Mouse (Mus musculus): ENCODE data around the gene Nprl2. TPM values are rescaled to one million over a fixed set of nuclear protein-coding genes. Genes with fewer than 3 reads are reported as not detected.

Nprl2 gene
- polyA plus RNA-seq, 1 experiment from 2014 or later = 45.7 TPM

DNA sequence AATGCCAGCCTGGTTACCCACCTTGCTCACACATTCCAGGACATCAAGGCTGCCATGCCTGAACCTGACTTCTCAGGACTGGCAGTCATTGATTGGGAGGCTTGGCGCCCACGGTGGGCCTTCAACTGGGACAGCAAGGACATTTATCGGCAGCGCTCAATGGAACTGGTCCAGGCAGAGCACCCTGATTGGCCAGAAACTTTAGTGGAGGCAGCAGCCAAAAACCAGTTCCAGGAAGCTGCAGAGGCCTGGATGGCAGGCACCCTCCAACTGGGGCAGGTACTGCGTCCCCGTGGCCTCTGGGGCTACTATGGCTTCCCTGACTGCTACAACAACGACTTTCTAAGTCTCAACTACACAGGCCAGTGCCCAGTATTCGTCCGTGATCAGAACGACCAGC lies 35.8 kb downstream of the Nprl2 start:
- H3K27me3 ChIP-seq (ENCODE audit: insufficient read depth, poor library complexity, severe bottlenecking) = no peaks in the 10 kb centered on the region
- no peak overlapping the region for H3K27ac ChIP-seq
- peaks cover 74% of the 10 kb centered on the region for H3K4me1 ChIP-seq (replicated peaks)
- 0 out of 2 replicates have a peak overlapping the region, but pooled peaks have one; percentile 52 for H3K4me3 ChIP-seq
- WGBS = 92% methylated on average over 10 of the region's 10 CpGs
- peaks cover 30% of the 10 kb centered on the region for H3K36me3 ChIP-seq
- DNase-seq (ENCODE audit: low spot score) = no peak
- no peaks in the 10 kb centered on the region; the same call in 1 of the 2 replicates for H3K9me3 ChIP-seq

DNA sequence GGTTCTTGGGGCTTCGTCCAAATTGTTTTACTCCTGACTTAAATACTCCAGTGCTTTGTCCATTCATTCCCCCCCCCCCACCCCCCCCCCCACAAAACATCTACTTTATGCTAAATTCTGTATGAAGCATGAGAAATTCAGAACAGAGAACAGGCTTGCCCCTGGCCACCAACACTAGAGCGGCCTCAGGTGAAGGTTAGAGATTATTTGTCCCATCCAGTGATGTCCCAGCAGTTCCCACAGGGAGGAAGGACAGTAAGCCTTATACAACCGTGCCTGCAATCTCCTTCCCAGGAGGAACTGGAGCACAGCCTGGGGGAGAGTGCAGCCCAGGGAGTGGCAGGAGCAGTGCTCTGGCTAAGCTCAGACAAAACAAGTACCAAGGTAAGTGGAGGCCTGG lies 36.6 kb downstream of the Nprl2 start, which contains the start of gene Naa80:
Naa80 (plus strand) TSS at position 301 of the 400 bp plus-strand sequence.
- 88% methylated on average over 3 of the region's 3 CpGs for WGBS
- Histone ChIP-seq H3K4me3 (0 out of 2 replicates have a peak within 1 kb of the TSS, but pooled peaks have one; percentile 70), H3K36me3 (peaks cover 30% of the 10 kb centered on the region), H3K4me1 (replicated peaks) (peaks cover 78% of the 10 kb centered on the region), H3K27ac (peak within 1 kb of the TSS; percentile 93; the same call in 1 of the 2 replicates), H3K9me3 (no peaks in the 10 kb centered on the region; the same call in 1 of the 2 replicates), H3K27me3 (ENCODE audit: insufficient read depth, poor library complexity, severe bottlenecking) (no peaks in the 10 kb centered on the region)
- no peak for DNase-seq (ENCODE audit: low spot score)

DNA sequence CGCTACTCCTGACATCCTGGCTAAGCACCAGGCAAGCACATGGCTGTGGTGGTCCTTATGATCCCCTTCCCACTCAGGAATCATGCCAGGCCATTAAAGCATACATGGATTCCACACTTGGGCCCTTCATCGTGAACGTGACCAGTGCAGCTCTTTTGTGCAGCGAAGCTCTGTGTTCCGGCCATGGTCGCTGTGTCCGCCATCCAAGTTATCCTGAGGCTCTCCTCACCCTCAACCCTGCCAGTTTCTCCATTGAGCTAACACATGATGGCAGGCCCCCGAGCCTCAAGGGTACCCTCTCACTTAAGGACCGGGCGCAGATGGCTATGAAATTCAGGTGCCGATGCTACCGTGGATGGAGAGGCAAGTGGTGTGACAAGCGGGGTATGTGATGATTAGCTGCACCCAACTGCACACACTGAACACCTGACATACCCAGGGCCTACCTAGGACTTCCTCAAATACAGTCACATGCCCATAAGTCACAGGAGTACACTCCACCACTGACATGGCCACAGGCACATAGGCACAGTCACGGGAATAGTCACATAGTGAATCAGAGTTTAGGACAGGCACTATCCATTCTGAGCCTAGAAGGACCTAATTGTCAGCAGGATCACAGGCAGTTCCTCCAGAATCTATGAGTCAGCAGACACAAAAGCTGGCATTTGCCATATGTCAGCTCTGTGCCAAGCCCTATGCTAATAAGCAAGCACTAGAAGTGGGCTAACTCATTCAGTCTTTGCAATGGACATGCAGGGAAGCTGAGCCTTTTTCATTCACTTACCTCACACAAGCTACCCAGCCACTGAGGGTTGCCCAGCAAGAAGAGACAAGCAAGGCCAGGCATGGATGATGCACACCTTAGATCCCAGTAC lies 37.2 kb downstream of the Nprl2 start:
- H3K9me3 ChIP-seq = no peaks in the 10 kb centered on the region
- H3K27ac ChIP-seq = peak overlapping the region; percentile 93; the same call in 1 of the 2 replicates
- H3K27me3 ChIP-seq (ENCODE audit: insufficient read depth, poor library complexity, severe bottlenecking) = no peaks in the 10 kb centered on the region
- WGBS = 94% methylated on average over 14 of the region's 14 CpGs
- peaks cover 27% of the 10 kb centered on the region for H3K36me3 ChIP-seq
- DNase-seq (ENCODE audit: low spot score) = no peak
- H3K4me1 ChIP-seq (replicated peaks) = peaks cover 78% of the 10 kb centered on the region
- 0 out of 2 replicates have a peak overlapping the region, but pooled peaks have one; percentile 70 for H3K4me3 ChIP-seq

DNA sequence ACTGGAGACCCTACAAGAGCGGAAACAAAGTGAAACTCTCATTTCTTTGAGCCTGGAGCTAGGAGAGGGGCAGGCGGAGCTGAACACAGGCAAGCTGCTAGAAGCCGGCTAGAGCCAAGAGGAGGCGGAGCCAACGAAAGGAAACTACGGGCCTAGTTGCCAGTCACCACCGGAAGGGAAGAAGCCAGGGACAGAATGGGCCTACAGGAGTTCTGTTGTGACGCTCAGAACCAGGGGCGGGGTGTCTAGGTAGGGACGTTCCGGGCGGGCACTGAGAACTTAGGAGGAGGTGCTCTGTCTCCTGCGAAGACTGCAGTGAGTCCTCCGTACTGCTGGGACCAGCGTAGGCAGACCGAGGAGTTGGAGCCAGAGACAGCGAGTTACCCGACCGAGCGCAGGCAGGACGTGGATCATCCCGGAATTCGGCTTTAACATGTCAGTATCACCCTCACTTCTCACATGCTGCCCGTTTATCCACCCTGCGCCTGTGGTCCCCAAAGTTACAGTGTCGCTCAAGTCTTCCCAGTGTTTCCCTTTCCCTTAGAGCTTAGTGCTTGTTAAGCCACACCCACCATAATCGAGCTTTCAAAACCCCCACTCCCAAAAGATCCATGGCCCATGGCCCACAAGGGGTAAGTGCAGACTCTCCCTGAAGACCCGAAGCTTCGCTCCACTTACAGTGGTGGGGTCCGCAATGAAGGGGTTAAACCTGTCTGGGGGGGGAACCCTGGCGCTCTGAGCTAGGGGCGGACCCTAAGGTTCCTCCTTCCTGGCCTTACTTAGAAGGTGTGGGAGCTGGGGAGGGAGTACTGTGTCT lies 38.7 kb downstream of the Nprl2 start, which contains the start of gene Hyal3:
Hyal3 (plus strand) TSS at position 318 of the 817 bp plus-strand sequence.
- Histone ChIP-seq H3K27ac (peak within 1 kb of the TSS; percentile 93), H3K27me3 (ENCODE audit: insufficient read depth, poor library complexity, severe bottlenecking) (no peaks in the 10 kb centered on the region), H3K4me1 (replicated peaks) (peaks cover 74% of the 10 kb centered on the region), H3K36me3 (peaks cover 19% of the 10 kb centered on the region), H3K9me3 (no peaks in the 10 kb centered on the region), H3K4me3 (peak within 1 kb of the TSS; percentile 70)
- 1% methylated on average over 32 of the region's 32 CpGs for WGBS
- peak; percentile 84 for DNase-seq (ENCODE audit: low spot score)

DNA sequence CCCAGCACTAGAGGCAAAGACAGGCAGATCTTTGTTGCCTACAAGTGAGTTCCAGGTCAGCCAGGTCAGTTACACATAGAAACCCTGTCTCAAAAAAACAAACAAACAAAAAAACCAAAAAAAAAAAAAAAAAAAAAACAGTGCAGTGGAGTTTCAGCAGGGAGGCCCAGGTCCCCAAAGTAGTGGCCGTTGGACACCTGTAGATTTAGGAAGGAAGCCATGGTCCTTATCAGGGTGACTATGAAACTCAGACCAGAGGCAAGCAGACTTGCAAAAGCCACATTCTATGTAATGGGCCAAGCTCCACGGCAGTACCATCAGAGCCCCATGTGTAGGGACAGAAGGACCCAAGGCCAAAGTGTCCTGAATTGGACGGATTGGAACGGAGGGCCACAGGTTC lies 39.6 kb downstream of the Nprl2 start:
- H3K27me3 ChIP-seq (ENCODE audit: insufficient read depth, poor library complexity, severe bottlenecking) = no peaks in the 10 kb centered on the region
- peaks cover 67% of the 10 kb centered on the region for H3K4me1 ChIP-seq (replicated peaks)
- H3K27ac ChIP-seq = peak overlapping the region; percentile 93
- peaks cover 19% of the 10 kb centered on the region for H3K36me3 ChIP-seq
- peak overlapping the region; percentile 70 for H3K4me3 ChIP-seq
- 76% methylated on average over 4 of the region's 4 CpGs for WGBS
- DNase-seq (ENCODE audit: low spot score) = no peak
- H3K9me3 ChIP-seq = no peaks in the 10 kb centered on the region

DNA sequence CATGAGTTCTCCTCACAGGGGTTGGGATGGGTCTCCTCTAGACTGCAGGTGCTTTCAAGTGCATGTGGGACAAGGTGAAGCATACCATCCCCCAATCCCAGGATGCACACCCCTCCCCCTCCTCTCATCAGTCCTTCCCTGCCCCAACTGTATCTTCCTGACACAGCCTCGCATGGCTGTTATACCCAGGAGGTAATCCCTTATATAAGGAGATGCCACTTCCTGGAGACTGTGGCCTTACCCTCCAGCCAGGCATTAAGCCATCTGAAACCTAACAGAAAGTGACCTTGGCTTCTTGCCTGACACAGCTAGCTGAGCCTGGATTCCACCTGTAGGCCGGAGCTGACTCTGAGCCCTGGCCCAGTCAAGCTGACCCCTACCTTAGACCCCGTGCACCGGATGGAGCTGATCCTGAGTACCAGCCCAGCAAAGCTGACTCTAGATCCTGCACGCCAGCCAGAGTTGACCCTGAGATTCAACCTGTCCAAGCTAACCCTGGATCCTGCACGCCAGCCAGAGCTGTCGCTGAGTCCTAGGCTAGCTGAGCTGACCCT lies 40.6 kb downstream of the Nprl2 start:
- peaks cover 65% of the 10 kb centered on the region for H3K4me1 ChIP-seq (replicated peaks)
- peaks cover 19% of the 10 kb centered on the region for H3K36me3 ChIP-seq
- no peak overlapping the region for H3K4me3 ChIP-seq
- H3K27ac ChIP-seq = no peak overlapping the region
- no peaks in the 10 kb centered on the region for H3K27me3 ChIP-seq (ENCODE audit: insufficient read depth, poor library complexity, severe bottlenecking)
- WGBS = 90% methylated on average over 7 of the region's 7 CpGs
- DNase-seq (ENCODE audit: low spot score) = no peak
- no peaks in the 10 kb centered on the region for H3K9me3 ChIP-seq

DNA sequence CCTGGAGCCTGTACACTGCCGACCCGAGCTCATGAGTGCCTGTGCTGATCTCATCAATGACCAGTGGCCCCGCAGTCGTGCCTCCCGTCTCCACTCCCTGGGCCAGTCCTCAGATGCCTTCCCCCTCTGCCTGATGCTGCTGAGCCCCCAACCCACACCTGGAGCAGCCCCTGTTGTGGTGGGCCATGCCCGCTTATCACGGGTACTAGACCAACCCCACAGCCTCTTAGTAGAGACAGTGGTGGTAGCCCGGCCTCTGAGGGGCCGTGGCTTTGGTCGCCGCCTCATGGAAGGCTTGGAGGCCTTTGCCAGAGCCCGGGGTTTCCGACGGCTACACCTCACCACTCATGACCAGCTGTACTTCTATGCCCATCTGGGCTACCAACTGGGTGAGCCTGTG lies 41.1 kb downstream of the Nprl2 start:
- Histone ChIP-seq H3K4me1 (replicated peaks) (peaks cover 65% of the 10 kb centered on the region), H3K27ac (0 out of 2 replicates have a peak overlapping the region, but pooled peaks have one; percentile 3), H3K9me3 (no peaks in the 10 kb centered on the region), H3K36me3 (peaks cover 19% of the 10 kb centered on the region), H3K4me3 (no peak overlapping the region; the same call in 1 of the 2 replicates), H3K27me3 (ENCODE audit: insufficient read depth, poor library complexity, severe bottlenecking) (no peaks in the 10 kb centered on the region)
- DNase-seq (ENCODE audit: low spot score) = no peak
- 91% methylated on average over 14 of the region's 14 CpGs for WGBS

DNA sequence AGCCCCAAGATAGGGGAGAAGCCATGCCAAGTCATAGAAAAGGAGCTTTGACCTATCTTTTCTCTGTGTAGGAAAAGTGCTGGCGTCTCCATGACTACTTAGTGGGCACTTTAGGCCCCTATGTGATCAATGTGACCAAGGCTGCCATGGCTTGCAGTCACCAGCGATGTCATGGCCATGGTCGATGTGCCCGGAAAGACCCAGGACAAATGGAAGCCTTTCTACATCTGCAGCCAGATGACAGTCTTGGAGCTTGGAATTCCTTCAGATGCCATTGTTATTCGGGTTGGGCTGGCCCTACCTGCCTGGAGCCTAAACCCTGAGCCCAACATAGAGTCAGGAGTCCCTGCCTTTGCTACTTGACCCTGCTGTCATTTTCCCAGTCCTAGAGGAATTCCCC lies 44.5 kb downstream of the Nprl2 start:
- Histone ChIP-seq H3K36me3 (peaks cover 42% of the 10 kb centered on the region), H3K9me3 (no peaks in the 10 kb centered on the region), H3K27ac (peak overlapping the region; percentile 70), H3K4me1 (replicated peaks) (peaks cover 44% of the 10 kb centered on the region), H3K27me3 (ENCODE audit: insufficient read depth, poor library complexity, severe bottlenecking) (no peaks in the 10 kb centered on the region), H3K4me3 (no peak overlapping the region)
- WGBS = 92% methylated on average over 5 of the region's 5 CpGs
- DNase-seq (ENCODE audit: low spot score) = no peak

DNA sequence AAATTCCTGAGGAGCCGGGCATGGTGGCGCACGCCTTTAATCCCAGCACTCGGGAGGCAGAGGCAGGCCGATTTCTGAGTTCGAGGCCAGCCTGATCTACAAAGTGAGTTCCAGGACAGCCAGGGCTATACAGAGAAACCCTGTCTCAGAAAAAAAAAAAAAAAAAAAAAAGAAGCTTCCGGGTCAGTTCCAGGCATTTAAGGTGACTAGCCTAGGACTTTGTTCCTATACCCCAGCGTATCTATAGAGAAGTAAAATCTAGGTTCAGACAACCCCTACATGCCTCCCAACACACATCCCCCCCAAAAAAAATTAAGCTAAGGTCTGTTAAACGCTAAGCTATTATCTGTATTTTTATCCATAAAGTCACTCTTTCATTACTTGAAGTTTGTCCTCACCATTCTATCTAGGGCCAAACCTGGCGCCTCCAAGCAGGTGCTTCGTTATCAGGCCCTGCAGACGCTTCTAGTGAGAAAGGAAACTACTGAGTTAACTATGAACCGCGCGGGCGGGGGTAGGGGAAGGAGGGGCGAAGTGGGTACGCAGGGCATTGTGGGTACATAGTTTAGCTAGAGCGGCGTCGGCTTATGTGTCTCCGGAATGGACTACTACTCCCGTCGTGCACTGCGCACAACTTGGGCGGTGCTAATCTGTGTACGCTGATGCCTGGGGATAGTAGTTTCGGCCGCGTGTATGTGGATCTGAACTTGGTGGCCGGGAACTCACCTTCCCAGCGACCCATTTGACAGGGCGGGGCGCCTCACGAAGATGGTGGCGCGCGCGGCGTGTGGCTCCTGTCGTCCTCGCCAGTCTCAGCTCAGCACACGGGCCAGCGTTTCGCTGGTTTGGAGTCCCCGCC lies 45.2 kb downstream of the Nprl2 start, which contains the start of gene Ifrd2:
Ifrd2 (plus strand) TSS at position 669 of the 859 bp plus-strand sequence.
- WGBS = 15% methylated on average over 46 of the region's 46 CpGs
- peaks cover 49% of the 10 kb centered on the region for H3K36me3 ChIP-seq

DNA sequence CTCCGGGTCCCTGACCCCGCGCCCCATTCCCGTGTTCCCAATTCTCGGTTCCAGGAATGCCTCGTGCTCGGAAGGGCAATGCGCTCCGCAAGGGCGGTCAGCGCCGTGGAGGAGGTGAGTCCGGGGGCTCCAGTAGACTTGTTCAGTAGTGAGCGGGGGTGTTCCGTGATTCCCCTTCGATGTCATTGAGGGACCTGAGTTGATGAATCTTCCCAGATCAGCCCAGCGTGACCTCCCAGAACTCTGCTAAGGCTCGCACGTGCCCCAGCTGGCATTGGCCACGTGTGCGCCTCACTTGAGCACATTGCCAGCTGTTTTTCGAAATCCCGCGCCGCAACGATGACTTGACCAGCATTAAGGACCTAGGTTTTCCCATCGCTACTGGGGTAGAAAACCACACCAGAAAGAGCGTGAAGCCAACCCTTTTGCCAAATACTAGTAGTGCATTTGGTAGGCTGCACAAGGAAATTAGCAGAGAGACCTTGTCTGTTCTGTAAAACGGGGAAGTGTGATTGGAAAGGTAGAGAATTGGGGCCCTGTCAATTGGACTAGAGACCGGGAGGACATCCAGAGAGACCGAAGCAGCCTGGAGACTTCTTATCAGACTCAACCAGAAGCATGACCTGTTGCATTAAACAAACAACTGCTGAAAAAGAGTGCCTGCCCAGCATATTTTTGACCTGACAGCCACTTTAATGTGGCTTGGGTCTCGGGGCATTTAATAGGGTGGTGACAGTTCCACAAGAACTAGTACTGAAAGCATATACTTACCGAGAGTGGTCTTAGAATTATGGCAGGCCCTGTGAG lies 46.0 kb downstream of the Nprl2 start:
- Histone ChIP-seq H3K4me3 (peak overlapping the region; percentile 68), H3K27me3 (ENCODE audit: insufficient read depth, poor library complexity, severe bottlenecking) (no peaks in the 10 kb centered on the region), H3K9me3 (no peaks in the 10 kb centered on the region), H3K4me1 (replicated peaks) (peaks cover 38% of the 10 kb centered on the region), H3K36me3 (peaks cover 50% of the 10 kb centered on the region), H3K27ac (peak overlapping the region; percentile 85)
- WGBS = 7% methylated on average over 33 of the region's 33 CpGs
- DNase-seq (ENCODE audit: low spot score) = no peak

More for the DNA sequence above, 45.2 kb downstream of the Nprl2 start, which contains the start of gene Ifrd2:
- Histone ChIP-seq H3K4me1 (replicated peaks) (peaks cover 42% of the 10 kb centered on the region), H3K27me3 (ENCODE audit: insufficient read depth, poor library complexity, severe bottlenecking) (no peaks in the 10 kb centered on the region), H3K9me3 (no peaks in the 10 kb centered on the region), H3K27ac (peak within 1 kb of the TSS; percentile 85), H3K4me3 (peak within 1 kb of the TSS; percentile 68)
- peak; percentile 96 for DNase-seq (ENCODE audit: low spot score)
